Mouse (Mus musculus): ENCODE data around the gene Phc3. TPM values are rescaled to one million over a fixed set of nuclear protein-coding genes. Genes with fewer than 3 reads are reported as not detected.
"Not testable (repeated sequence)": the region's sequence is repeated elsewhere in the genome, so short reads cannot be mapped to it uniquely, and the experiment has no call there.

Gene Phc3
- total RNA-seq, 2 experiments from 2014 or later = 33.0 to 36.2 TPM

- no peak for DNase-seq (ENCODE audit: low spot score in 2 of 2)
- intact Hi-C loops (cut with DNase I) = no loop called here
These were observed 64.6 kb downstream of the Phc3 start for GRCm38 (mm10) chr3:30904658-30905057.

GRCm38 (mm10) chr3:30899407-30899806, 69.8 kb downstream of the Phc3 start:
- intact Hi-C loops (cut with DNase I) = no loop called here
- DNase-seq (ENCODE audit: low spot score in 2 of 2) = no peak

GRCm38 (mm10) chr3:30896721-30897120, 72.5 kb downstream of the Phc3 start:
- intact Hi-C loops (cut with DNase I) = no loop called here
- no peak for DNase-seq (ENCODE audit: low spot score in 2 of 2)

- DNase-seq (ENCODE audit: low spot score in 2 of 2) = no peak
- intact Hi-C loops (cut with DNase I) = no loop called here
These were observed 80.2 kb downstream of the Phc3 start for GRCm38 (mm10) chr3:30889014-30889413.

- DNase-seq (ENCODE audit: low spot score in 2 of 2) = no peak
- intact Hi-C loops (cut with DNase I) = no loop called here
These were observed 81.8 kb downstream of the Phc3 start for GRCm38 (mm10) chr3:30887449-30887848.

- intact Hi-C loops (cut with DNase I) = no loop called here
These were observed 92.5 kb downstream of the Phc3 start for GRCm38 (mm10) chr3:30876709-30877108.

GRCm38 (mm10) chr3:30869995-30870394, 99.2 kb downstream of the Phc3 start:
- DNase-seq (ENCODE audit: low spot score in 2 of 2) = no peak
- intact Hi-C loops (cut with DNase I) = no loop called here

More at GRCm38 (mm10) chr3:30876709-30877108, 92.5 kb downstream of the Phc3 start:
- DNase-seq (ENCODE audit: low spot score in 2 of 2) = no peak

GRCm38 (mm10) chr3:30868625-30869024, 100.6 kb downstream of the Phc3 start:
- intact Hi-C loops (cut with DNase I) = no loop called here
- DNase-seq (ENCODE audit: low spot score in 2 of 2) = no peak

- intact Hi-C loops (cut with DNase I) = no loop called here
- no peak for DNase-seq (ENCODE audit: low spot score in 2 of 2)
These were observed 101.0 kb downstream of the Phc3 start for GRCm38 (mm10) chr3:30868176-30868575.

- intact Hi-C loops (cut with DNase I) = no loop called here
- DNase-seq (ENCODE audit: low spot score in 2 of 2) = peak in 1 of 2 experiments; percentile 21
These were observed 104.6 kb downstream of the Phc3 start for GRCm38 (mm10) chr3:30864640-30865039.

- intact Hi-C loops (cut with DNase I) = no loop called here
- DNase-seq (ENCODE audit: low spot score in 2 of 2) = no peak
These were observed 105.3 kb downstream of the Phc3 start for GRCm38 (mm10) chr3:30863712-30864435.

- intact Hi-C loops (cut with DNase I) = no loop called here
- DNase-seq (ENCODE audit: low spot score in 2 of 2) = no peak
These were observed 108.5 kb downstream of the Phc3 start for GRCm38 (mm10) chr3:30860705-30861104.

GRCm38 (mm10) chr3:30859599-30859998, 109.6 kb downstream of the Phc3 start:
- intact Hi-C loops (cut with DNase I); DNase-seq (ENCODE audit: low spot score in 2 of 2): not testable (repeated sequence)

GRCm38 (mm10) chr3:30855604-30856458, 113.4 kb downstream of the Phc3 start, which contains the start of gene Gpr160:
TSS of gene Gpr160 (plus strand) at chr3:30855950.
- intact Hi-C loops (cut with DNase I) = no loop called here
- peak; percentile 63 to 64 for DNase-seq (ENCODE audit: low spot score in 2 of 2)

- intact Hi-C loops (cut with DNase I) = no loop called here
- no peak for DNase-seq (ENCODE audit: low spot score in 2 of 2)
These were observed 115.6 kb downstream of the Phc3 start for GRCm38 (mm10) chr3:30853596-30853995.

- DNase-seq (ENCODE audit: low spot score in 2 of 2) = no peak
- intact Hi-C loops (cut with DNase I) = no loop called here
These were observed 117.8 kb downstream of the Phc3 start for GRCm38 (mm10) chr3:30851422-30851821.

Other genes with a start within 250 kb of the Phc3 start
- under 1 TPM in 1 of 2 experiments, not detected in 1; 0.11 TPM for gene Samd7, start 223.1 kb downstream of the Phc3 start, total RNA-seq (2021)
- gene Sec62, start 176.5 kb downstream of the Phc3 start, total RNA-seq (2021) = 100 to 1,000 TPM; 101 to 111 TPM
- under 1 TPM; 0.22 to 0.53 TPM for gene Gpr160, start 113.5 kb downstream of the Phc3 start, total RNA-seq (2021)
- 10 to 100 TPM; 58.3 to 72.2 TPM for gene Prkci, start 26.3 kb upstream of the Phc3 start, total RNA-seq (2021)
- 10 to 100 TPM; 63.1 to 64.6 TPM for gene Skil, start 125.6 kb upstream of the Phc3 start, total RNA-seq (2021)
- gene Cldn11, start 180.5 kb upstream of the Phc3 start, total RNA-seq (2021) = 100 to 1,000 TPM in 1 of 2 experiments, 10 to 100 TPM in 1; 80.3 to 138 TPM

Data from left cerebral cortex, postnatal 14 days (tissue).